Mouse (Mus musculus): ENCODE results near the gene Tas2r135.

GRCm38 (mm10) chr6:42419443-42419842 is 14.2 kb downstream of the Tas2r135 start:
- no peak for TF ChIP-seq CTCF (IDR thresholded peaks at IDR 0.05; ENCODE audit: insufficient read depth, low read depth, low read length)
- TF ChIP-seq POLR2A (IDR thresholded peaks at IDR 0.05; ENCODE audit: insufficient read depth, low read depth, low read length), result no peak

Data from olfactory bulb, adult 2 months (tissue).